Mouse (Mus musculus) spleen, postnatal 4 days (tissue): ENCODE measurements around the gene Hsd3b5.
"Not testable (repeated sequence)": the region's sequence is repeated elsewhere in the genome, so short reads cannot be mapped to it uniquely, and the experiment has no call there.

ENCODE experiments used
- DNase-seq, 2 experiments: peaks; one replicate each; pipeline ENCODE4 v3.0.0; 2022; ENCODE audit warnings: low spot score in 2 of 2

Hsd3b5 gene

GRCm38 (mm10) chr3:98630152-98630551 is at the start of gene Hsd3b5:
TSS of gene Hsd3b5 (minus strand) at chr3:98630252.
- DNase-seq = no peak

- no peak for DNase-seq
Measured at GRCm38 (mm10) chr3:98635145-98635544, 5.1 kb upstream of the Hsd3b5 start.

DNA sequence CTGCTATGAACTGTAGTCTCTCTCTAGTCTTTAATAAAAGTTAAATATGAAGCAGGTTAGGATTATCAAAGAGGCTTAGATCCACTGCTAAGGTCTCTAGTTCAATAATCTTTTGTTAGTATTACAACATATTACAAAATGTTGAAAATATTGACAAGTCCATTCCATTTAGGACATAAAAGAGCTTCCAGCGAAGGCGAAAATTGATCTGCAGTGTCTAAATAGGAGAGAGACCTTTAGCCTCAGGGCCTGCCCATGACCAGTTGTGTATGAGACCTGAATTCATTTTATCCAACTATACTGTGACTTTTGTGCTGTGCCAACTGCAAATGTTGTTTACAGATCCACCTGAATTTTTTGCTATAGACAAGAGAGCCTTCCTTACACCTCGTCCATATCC is 419 bp downstream of the Hsd3b5 start:
- no peak for DNase-seq

GRCm38 (mm10) chr3:98616786-98617185 is 13.3 kb downstream of the Hsd3b5 start:
- not testable (repeated sequence) for DNase-seq

- DNase-seq = not testable (repeated sequence)
Measured at GRCm38 (mm10) chr3:98616244-98616643, 13.8 kb downstream of the Hsd3b5 start.

- DNase-seq = not testable (repeated sequence)
Measured at GRCm38 (mm10) chr3:98614406-98614927, 15.6 kb downstream of the Hsd3b5 start.

DNA sequence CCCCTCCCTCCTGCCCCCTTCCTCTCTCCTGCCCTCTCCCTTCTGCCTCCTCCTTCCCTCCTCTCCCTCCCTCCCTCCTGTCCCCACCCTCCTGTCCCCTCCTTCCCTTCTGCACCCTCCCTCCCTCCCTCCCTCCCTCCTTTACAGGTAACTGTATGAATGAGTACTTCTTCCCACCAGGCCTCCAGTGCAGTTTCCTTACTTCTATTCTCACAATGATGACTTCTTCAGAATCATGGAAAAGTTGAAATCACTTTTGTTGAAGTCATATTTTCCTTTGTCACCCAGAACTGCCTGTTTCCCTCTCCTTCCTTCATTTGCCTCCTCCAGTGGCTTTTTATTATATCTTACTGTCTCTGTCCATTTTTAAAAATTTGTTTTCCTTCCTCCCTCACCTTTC is 16.1 kb downstream of the Hsd3b5 start:
- no peak for DNase-seq

DNA sequence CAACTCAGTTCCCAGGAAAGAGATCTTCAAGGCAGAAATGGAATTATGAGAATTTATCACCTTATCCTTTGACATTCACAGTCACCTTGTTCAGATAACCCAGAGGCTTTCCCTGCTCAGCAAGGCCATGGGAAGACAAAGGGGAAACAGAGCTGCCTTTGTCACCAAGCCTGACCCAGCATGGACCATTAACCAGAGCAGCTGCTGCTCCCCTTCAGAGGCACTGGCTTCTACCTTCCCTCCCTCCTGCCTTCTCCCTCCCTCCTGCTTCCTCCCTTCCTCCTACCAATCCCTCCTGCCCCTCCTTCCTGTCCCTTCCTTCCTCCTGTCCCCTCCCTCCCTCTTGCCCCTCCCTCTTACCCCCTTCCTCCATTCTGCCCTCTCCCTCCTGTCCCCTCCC is 16.5 kb downstream of the Hsd3b5 start:
- not testable (repeated sequence) for DNase-seq

DNA sequence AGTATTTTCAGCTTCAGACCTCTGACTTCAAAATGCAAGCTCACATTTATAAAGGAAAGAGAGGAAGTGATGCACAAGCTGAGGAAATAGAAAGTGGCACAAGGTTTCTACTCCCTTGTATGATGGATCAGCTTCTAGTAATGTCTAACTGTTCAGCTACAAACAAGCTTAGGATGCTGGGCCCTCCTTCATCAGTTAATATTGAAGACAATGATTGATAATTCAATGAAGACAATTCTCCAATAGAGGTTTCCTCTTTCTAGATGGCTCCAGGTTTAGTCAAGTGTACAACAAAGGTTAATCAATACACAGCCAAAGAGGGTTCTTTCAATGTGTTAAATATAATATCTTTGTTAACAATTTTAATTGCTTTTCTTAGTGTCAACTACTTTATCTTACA is 41.3 kb downstream of the Hsd3b5 start, which contains the start of gene Gm10681:
Gene Gm10681, minus strand, starts transcription at position 101 of the 400 bp plus-strand sequence.
- DNase-seq = no peak

DNA sequence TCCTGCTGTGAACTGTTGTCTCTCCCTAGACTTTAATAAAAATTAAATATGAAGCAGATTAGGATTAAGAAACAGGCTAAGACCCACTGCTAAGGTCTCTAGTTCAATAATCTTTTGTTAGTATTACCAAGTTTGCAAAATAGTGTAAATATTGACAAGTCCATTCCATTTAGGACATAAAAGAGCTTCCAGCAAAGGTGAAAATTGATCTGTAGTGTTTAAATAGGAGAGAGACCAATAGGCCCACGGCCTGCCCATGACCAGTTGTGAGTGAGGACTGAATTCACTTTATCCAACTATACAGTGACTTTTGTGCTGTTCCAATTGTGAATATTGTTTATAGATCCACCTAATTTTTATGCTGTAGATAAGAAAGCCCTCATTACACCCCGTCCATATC is 42.3 kb downstream of the Hsd3b5 start:
- DNase-seq = no peak

GRCm38 (mm10) chr3:98582622-98583021 is 47.4 kb downstream of the Hsd3b5 start:
- DNase-seq = not testable (repeated sequence)

DNA sequence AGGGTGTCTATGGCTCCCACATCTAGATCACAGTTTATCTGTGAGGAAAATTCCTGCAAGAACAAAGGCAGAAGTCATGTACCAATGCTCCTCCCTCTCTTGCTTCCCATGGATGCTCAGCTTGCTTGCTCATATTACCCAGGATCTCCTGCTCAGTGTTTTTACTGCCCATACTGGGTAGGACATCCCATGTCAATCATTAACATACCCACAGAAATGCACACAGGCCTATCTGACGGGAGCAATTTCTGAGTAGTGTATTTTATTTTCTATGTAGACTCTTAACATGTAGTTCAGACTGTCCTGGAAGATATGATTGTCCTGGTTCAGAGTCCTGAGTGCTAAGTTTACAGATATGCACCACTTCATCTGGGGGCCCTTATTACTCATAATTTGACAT is 47.9 kb downstream of the Hsd3b5 start:
- not testable (repeated sequence) for DNase-seq

DNA sequence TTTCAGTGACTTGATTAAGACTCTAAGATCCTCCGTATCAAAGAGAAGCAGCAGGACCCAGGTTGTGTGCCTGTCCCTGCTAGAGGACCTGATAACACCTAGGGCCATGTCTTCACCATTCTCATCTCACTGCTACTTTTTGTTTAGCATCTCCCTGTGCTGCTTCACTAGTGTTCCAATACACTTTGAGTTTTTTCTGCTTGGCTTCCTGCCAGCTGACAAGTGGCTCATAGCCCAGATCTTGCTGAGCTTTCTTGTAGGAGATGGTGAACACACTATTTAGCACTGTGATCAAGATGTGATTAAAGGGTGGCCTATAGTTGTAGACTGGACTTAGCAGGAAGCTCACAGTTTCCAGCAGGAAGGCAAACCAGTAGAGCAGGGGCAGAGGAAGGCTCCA is 49.0 kb downstream of the Hsd3b5 start:
- not testable (repeated sequence) for DNase-seq
